Mouse (Mus musculus) C2C12 (cell line): ENCODE measurements around the gene Hps4.

Source experiments
- CTCF ChIP-seq: IDR thresholded peaks from one replicate; pipeline ENCODE4 v1.5.1; 2011; ENCODE audit not compliant: control insufficient read depth, insufficient read depth, insufficient read length
- FOSL1 ChIP-seq: IDR thresholded peaks from one replicate; pipeline ENCODE4 v1.8.0; 2011; ENCODE audit warnings: mild to moderate bottlenecking, low read length; ENCODE audit not compliant: poor library complexity, insufficient read depth, severe bottlenecking
- MAX ChIP-seq: IDR thresholded peaks from one replicate; pipeline ENCODE4 v1.6.1; 2011; ENCODE audit warnings: mild to moderate bottlenecking, control low read depth
- MYOD1 ChIP-seq: IDR thresholded peaks from one replicate; pipeline ENCODE4 v1.6.1; 2011; ENCODE audit warnings: low read depth; ENCODE audit not compliant: control insufficient read depth, insufficient read length
- USF1 ChIP-seq: IDR thresholded peaks from one replicate; pipeline ENCODE4 v1.6.1; 2011; ENCODE audit warnings: low read depth, mild to moderate bottlenecking, control low read depth, moderate library complexity

GRCm38 (mm10) chr5:112389352-112389751 is 46.5 kb downstream of the Hps4 start:
- TF ChIP-seq CTCF (no peak), MAX (no peak), MYOD1 (no peak), USF1 (no peak), FOSL1 (no peak)
